Mouse (Mus musculus): ENCODE results near the gene Pbld2. TPM values are rescaled to one million over a fixed set of nuclear protein-coding genes. Genes with fewer than 3 reads are reported as not detected.

The Pbld2 gene
- polyA plus RNA-seq, 1 experiment, result 2.5 TPM

- TF ChIP-seq POLR2A (IDR thresholded peaks at IDR 0.05; ENCODE audit: borderline replicate concordance, insufficient read depth, low read length) (no peak), CTCF (IDR thresholded peaks at IDR 0.05; ENCODE audit: borderline replicate concordance, insufficient read depth, low read depth, low read length) (no peak)
- H3K27ac ChIP-seq (ENCODE audit: insufficient read depth, low read length), result no peak overlapping the region
- H3K4me3 ChIP-seq (replicated peaks; ENCODE audit: insufficient read depth, low read depth, low read length), result no peak overlapping the region
- WGBS, result 82% methylated on average over 9 of the region's 9 CpGs
- H3K4me1 ChIP-seq (ENCODE audit: control insufficient read depth, insufficient read depth, low read length), result no peaks in the 10 kb centered on the region; the same call in 1 of the 2 replicates
- DNase-seq, result no peak
- H3K27me3 ChIP-seq (ENCODE audit: control insufficient read depth, insufficient read depth, low read length), result no peaks in the 10 kb centered on the region
Measured at GRCm38 (mm10) chr10:63014168-63014567, 9.9 kb upstream of the Pbld2 start.

- Histone ChIP-seq H3K4me3 (replicated peaks; ENCODE audit: insufficient read depth, low read depth, low read length) (no peak overlapping the region), H3K27me3 (ENCODE audit: control insufficient read depth, insufficient read depth, low read length) (no peaks in the 10 kb centered on the region), H3K4me1 (ENCODE audit: control insufficient read depth, insufficient read depth, low read length) (no peaks in the 10 kb centered on the region; the same call in 1 of the 2 replicates), H3K27ac (ENCODE audit: insufficient read depth, low read length) (no peak overlapping the region)
- WGBS, result 59% methylated on average over 6 of the region's 6 CpGs
- DNase-seq, result no peak
- TF ChIP-seq POLR2A (IDR thresholded peaks at IDR 0.05; ENCODE audit: borderline replicate concordance, insufficient read depth, low read length), result no peak
- TF ChIP-seq CTCF (IDR thresholded peaks at IDR 0.05; ENCODE audit: borderline replicate concordance, insufficient read depth, low read depth, low read length), result no peak
Measured at GRCm38 (mm10) chr10:63019304-63019703, 4.8 kb upstream of the Pbld2 start.

DNA sequence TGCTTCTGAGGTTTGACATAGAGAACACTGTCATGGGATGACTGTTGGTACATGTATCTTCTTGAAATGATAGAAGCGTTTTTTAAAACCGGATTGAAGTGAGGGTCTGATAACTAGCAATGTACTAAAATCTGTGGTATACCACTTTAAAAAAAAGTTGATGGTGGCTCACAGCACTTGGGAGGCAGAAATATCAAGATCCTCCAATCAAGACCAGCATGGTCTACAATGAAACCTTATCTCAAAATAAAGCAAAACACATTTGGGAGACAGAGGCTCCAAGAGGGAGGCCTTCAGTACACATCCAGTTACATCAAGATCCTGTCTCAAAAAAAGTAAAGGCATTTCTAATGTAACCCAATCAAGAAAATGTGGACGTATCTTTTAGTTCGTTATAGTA, 2.4 kb upstream of the Pbld2 start:
- no peaks in the 10 kb centered on the region for H3K27me3 ChIP-seq (ENCODE audit: control insufficient read depth, insufficient read depth, low read length)
- no peak for DNase-seq
- H3K4me3 ChIP-seq (replicated peaks; ENCODE audit: insufficient read depth, low read depth, low read length), result peak overlapping the region; percentile 93
- H3K4me1 ChIP-seq (ENCODE audit: control insufficient read depth, insufficient read depth, low read length), result no peaks in the 10 kb centered on the region; the same call in 1 of the 2 replicates
- no peak overlapping the region for H3K27ac ChIP-seq (ENCODE audit: insufficient read depth, low read length)
- no peak for TF ChIP-seq POLR2A (IDR thresholded peaks at IDR 0.05; ENCODE audit: borderline replicate concordance, insufficient read depth, low read length)
- no peak for TF ChIP-seq CTCF (IDR thresholded peaks at IDR 0.05; ENCODE audit: borderline replicate concordance, insufficient read depth, low read depth, low read length)
- 7% methylated on average over 4 of the region's 4 CpGs for WGBS

- no peak for DNase-seq
- peak overlapping the region; percentile 93 for H3K4me3 ChIP-seq (replicated peaks; ENCODE audit: insufficient read depth, low read depth, low read length)
- peak overlapping the region; percentile 98 for H3K27ac ChIP-seq (ENCODE audit: insufficient read depth, low read length)
- no peaks in the 10 kb centered on the region; the same call in 1 of the 2 replicates for H3K4me1 ChIP-seq (ENCODE audit: control insufficient read depth, insufficient read depth, low read length)
- WGBS, result under 1% methylated on average over 27 of the region's 27 CpGs
- TF ChIP-seq POLR2A (IDR thresholded peaks at IDR 0.05; ENCODE audit: borderline replicate concordance, insufficient read depth, low read length) (no peak), CTCF (IDR thresholded peaks at IDR 0.05; ENCODE audit: borderline replicate concordance, insufficient read depth, low read depth, low read length) (no peak)
- no peaks in the 10 kb centered on the region for H3K27me3 ChIP-seq (ENCODE audit: control insufficient read depth, insufficient read depth, low read length)
Measured at GRCm38 (mm10) chr10:63022541-63023120, 1.5 kb upstream of the Pbld2 start.

DNA sequence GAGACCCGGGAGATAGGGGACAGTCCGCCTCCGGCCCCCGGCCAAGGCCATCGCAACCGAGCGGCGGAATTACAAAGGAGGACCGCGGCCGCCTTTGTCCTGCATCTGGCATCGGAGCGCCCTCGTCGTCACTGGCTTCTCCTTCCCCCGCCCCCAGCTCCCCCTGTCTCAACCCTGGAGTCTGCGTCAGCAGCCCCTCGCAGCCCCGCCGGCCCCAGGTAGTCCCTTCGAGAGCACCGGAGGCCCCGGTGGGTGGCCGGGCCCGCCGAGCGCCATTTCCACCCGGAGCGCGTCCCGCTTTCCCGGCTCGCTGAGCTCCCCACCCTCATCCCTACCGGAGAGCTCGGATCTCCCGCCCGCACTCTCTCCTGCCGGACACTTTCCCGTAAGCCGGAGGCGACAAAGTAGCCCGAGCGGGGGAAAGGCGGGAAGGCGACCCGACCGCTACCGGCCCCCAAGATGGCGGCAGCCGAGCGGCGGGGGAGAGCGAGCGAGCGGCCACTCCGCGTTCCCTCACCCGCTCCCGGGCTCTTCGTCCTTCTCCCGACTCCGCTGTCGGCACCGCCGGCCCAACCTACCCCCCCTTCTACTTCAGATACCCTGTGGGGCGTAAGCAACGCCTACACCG, 880 bp upstream of the Pbld2 start:
- Histone ChIP-seq H3K4me3 (replicated peaks; ENCODE audit: insufficient read depth, low read depth, low read length) (peak overlapping the region; percentile 93), H3K27me3 (ENCODE audit: control insufficient read depth, insufficient read depth, low read length) (no peaks in the 10 kb centered on the region), H3K4me1 (ENCODE audit: control insufficient read depth, insufficient read depth, low read length) (no peaks in the 10 kb centered on the region; the same call in 1 of the 2 replicates), H3K27ac (ENCODE audit: insufficient read depth, low read length) (peak overlapping the region; percentile 98)
- TF ChIP-seq POLR2A (IDR thresholded peaks at IDR 0.05; ENCODE audit: borderline replicate concordance, insufficient read depth, low read length), result no peak
- TF ChIP-seq CTCF (IDR thresholded peaks at IDR 0.05; ENCODE audit: borderline replicate concordance, insufficient read depth, low read depth, low read length), result no peak
- DNase-seq, result peak in 1 of 2 experiments; percentile 72
- under 1% methylated on average over 68 of the region's 68 CpGs for WGBS

GRCm38 (mm10) chr10:63024580-63024910, 430 bp downstream of the Pbld2 start:
- peak overlapping the region; percentile 93 for H3K4me3 ChIP-seq (replicated peaks; ENCODE audit: insufficient read depth, low read depth, low read length)
- no peaks in the 10 kb centered on the region; the same call in 1 of the 2 replicates for H3K4me1 ChIP-seq (ENCODE audit: control insufficient read depth, insufficient read depth, low read length)
- H3K27me3 ChIP-seq (ENCODE audit: control insufficient read depth, insufficient read depth, low read length), result no peaks in the 10 kb centered on the region
- TF ChIP-seq POLR2A (IDR thresholded peaks at IDR 0.05; ENCODE audit: borderline replicate concordance, insufficient read depth, low read length), result no peak
- peak; percentile 62 for TF ChIP-seq CTCF (IDR thresholded peaks at IDR 0.05; ENCODE audit: borderline replicate concordance, insufficient read depth, low read depth, low read length)
- peak overlapping the region; percentile 98 for H3K27ac ChIP-seq (ENCODE audit: insufficient read depth, low read length)
- 1% methylated on average over 8 of the region's 8 CpGs for WGBS
- peak in 1 of 2 experiments; percentile 82 for DNase-seq

GRCm38 (mm10) chr10:63025016-63025415, 901 bp downstream of the Pbld2 start:
- H3K4me1 ChIP-seq (ENCODE audit: control insufficient read depth, insufficient read depth, low read length), result no peaks in the 10 kb centered on the region; the same call in 1 of the 2 replicates
- WGBS, result 19% methylated on average over 2 of the region's 2 CpGs

DNA sequence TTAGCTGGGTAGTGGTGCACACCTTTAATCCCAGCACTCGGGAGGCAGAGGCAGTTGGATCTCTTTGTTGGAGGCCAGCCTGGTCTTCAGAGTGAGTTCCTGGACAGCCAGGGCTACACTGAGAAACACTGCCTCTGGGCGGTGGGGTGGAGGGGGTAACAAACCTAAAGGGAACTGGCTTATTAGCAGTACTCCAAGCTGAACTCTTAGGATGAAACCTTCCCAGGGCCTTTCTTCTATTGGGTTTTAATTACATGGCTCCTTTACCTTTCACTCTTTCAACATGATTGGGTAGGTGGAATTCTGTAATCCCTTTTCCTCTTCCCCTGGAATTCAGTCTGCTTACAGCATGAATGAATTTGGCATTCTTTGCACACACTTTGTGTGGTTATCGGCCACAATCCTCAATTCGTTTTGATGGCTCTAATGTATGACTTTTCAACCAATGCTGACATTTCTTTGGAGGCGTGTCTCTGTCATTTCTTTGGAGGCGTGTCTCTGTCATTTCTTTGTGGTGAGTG, 1.4 kb downstream of the Pbld2 start:
- H3K27ac ChIP-seq (ENCODE audit: insufficient read depth, low read length), result no peak overlapping the region
- TF ChIP-seq CTCF (IDR thresholded peaks at IDR 0.05; ENCODE audit: borderline replicate concordance, insufficient read depth, low read depth, low read length) (no peak), POLR2A (IDR thresholded peaks at IDR 0.05; ENCODE audit: borderline replicate concordance, insufficient read depth, low read length) (no peak)
- no peak overlapping the region for H3K4me3 ChIP-seq (replicated peaks; ENCODE audit: insufficient read depth, low read depth, low read length)
- H3K27me3 ChIP-seq (ENCODE audit: control insufficient read depth, insufficient read depth, low read length), result no peaks in the 10 kb centered on the region
- 48% methylated on average over 6 of the region's 6 CpGs for WGBS
- no peaks in the 10 kb centered on the region; the same call in 1 of the 2 replicates for H3K4me1 ChIP-seq (ENCODE audit: control insufficient read depth, insufficient read depth, low read length)
- DNase-seq, result no peak

More at GRCm38 (mm10) chr10:63025016-63025415, 901 bp downstream of the Pbld2 start:
- Histone ChIP-seq H3K27me3 (ENCODE audit: control insufficient read depth, insufficient read depth, low read length) (no peaks in the 10 kb centered on the region), H3K27ac (ENCODE audit: insufficient read depth, low read length) (no peak overlapping the region; the same call in 1 of the 2 replicates), H3K4me3 (replicated peaks; ENCODE audit: insufficient read depth, low read depth, low read length) (peak overlapping the region; percentile 93)
- TF ChIP-seq CTCF (IDR thresholded peaks at IDR 0.05; ENCODE audit: borderline replicate concordance, insufficient read depth, low read depth, low read length) (no peak), POLR2A (IDR thresholded peaks at IDR 0.05; ENCODE audit: borderline replicate concordance, insufficient read depth, low read length) (no peak)
- DNase-seq, result no peak
